Mouse (Mus musculus): ENCODE results near the gene H2-D1. TPM values are rescaled to one million over a fixed set of nuclear protein-coding genes. Genes with fewer than 3 reads are reported as not detected.
A peak's percentile ranks its signal among the peaks of the same experiment; 100 is the strongest.

The H2-D1 gene
- 42.2 and 45.9 TPM in 2 replicates for polyA plus RNA-seq (2014; fragmentation: Nextera tagmentation; extraction: Ambion mirVana)

DNA sequence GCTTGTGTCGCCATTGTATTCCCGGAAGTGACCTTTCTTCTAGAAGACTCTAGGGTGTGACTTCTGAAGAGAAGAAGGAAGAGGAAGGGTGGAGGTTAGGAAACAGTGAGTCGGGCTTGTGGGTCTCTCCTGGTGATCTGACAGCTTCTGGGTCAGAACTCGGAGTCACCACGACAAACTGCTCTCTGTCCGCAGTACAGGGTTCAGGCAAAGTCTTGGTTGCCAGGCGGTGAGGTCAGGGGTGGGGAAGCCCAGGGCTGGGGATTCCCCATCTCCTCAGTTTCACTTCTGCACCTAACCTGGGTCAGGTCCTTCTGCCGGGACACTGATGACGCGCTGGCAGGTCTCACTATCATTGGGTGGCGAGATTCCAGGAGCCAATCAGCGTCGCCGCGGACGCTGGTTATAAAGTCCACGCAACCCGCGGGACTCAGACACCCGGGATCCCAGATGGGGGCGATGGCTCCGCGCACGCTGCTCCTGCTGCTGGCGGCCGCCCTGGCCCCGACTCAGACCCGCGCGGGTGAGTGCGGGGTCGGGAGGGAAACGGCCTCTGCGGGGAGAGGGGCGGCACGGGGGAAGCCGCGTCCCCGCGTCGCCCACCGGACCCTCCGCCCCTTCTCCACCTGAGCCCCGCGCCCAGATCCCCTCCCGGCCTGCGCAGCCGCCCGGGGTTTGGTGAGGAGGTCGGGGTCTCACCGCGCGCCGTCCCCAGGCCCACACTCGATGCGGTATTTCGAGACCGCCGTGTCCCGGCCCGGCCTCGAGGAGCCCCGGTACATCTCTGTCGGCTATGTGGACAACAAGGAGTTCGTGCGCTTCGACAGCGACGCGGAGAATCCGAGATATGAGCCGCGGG, at the start of gene H2-D1:
Gene H2-D1, plus strand, starts transcription at position 67 of the 859 bp plus-strand sequence.
- peak within 1 kb of the TSS; percentile 64 for H3K9ac ChIP-seq (ENCODE audit: low read length)
- WGBS = under 1% methylated on average over 63 of the region's 73 CpGs
- DNase-seq (ENCODE audit: low spot score, missing footprints) (peak; percentile 96), ATAC-seq (ENCODE audit: low FRiP score) (peak; percentile 89)
- H3K4me2 ChIP-seq = peak within 1 kb of the TSS; percentile 88
- H3K27me3 ChIP-seq (ENCODE audit: control insufficient read depth, insufficient read depth, low read length) = peaks cover 2% of the 10 kb centered on the region
- H3K9me3 ChIP-seq (ENCODE audit: control insufficient read depth, low read length) = no peaks in the 10 kb centered on the region
- no peaks in the 10 kb centered on the region for H3K36me3 ChIP-seq (ENCODE audit: control insufficient read depth, insufficient read depth, low read length)
- H3K4me1 ChIP-seq (ENCODE audit: control insufficient read depth, insufficient read depth, low read length) = peaks cover 4% of the 10 kb centered on the region
- peak within 1 kb of the TSS; percentile 63 for H3K4me3 ChIP-seq (ENCODE audit: low read depth, low read length)
- H3K27ac ChIP-seq (ENCODE audit: low read depth, low read length) = no peak within 1 kb of the TSS

DNA sequence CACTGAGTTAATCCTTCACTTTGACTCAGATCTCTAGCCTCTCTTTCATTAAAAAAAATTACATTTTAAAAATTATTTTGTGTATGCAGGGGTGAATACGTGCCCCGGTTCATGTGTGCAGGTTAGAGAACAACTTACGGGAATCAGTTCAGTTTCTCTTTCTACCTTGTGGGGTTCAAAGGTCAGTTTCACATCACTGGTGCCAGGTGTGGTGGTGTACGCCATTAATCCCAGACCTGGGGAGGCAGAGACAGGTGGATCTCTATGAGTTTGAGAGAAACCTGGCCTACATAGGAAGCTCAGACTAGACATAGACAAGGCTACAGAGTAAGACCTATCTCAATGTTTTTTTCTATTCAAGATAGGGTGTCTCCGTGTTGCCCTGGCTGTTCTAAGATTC, 49.5 kb upstream of the H2-D1 start:
- no peaks in the 10 kb centered on the region for H3K27me3 ChIP-seq (ENCODE audit: control insufficient read depth, insufficient read depth, low read length)

DNA sequence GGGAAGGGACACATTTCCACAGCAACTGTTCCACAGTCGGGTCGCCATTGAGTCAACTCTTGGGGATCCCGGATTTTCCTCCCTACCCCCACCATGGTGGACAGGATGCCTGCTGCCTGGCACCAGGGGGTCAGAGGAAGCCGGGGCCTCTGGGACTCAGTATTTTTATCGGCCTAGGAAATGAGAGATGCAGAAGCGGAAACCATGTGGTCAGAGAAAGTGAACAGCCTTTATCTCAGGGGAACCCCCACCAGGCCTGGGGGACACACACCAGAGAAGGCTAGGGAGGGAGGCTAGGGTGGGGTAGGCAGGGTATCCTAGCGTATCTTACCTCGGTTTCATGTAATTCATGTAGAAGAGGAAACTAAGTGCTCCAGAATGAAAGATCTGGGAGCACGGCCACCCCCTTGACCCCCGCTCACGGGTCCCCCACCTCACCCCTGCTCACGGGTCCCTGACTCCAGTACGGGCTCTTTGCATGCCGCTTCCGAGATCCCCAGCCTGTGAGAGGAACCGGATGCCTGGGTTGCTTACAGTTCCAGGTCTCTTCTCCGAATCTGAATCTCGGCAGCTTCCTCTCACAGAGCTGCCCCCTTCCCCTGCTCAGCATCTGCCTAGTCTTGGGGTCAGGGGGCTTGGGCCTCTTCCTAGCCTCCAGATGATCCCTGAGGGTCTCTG, 43.9 kb upstream of the H2-D1 start:
- H3K27me3 ChIP-seq (ENCODE audit: control insufficient read depth, insufficient read depth, low read length) = no peaks in the 10 kb centered on the region
- no peak overlapping the region for H3K4me2 ChIP-seq
- no peak overlapping the region for H3K27ac ChIP-seq (ENCODE audit: low read depth, low read length)
- DNase-seq (ENCODE audit: low spot score, missing footprints) = no peak
- no peaks in the 10 kb centered on the region for H3K9me3 ChIP-seq (ENCODE audit: control insufficient read depth, low read length)
- peaks cover 2% of the 10 kb centered on the region for H3K36me3 ChIP-seq (ENCODE audit: control insufficient read depth, insufficient read depth, low read length)
- no peak overlapping the region for H3K4me3 ChIP-seq (ENCODE audit: low read depth, low read length)
- H3K9ac ChIP-seq (ENCODE audit: low read length) = no peak overlapping the region
- 86% methylated on average over 18 of the region's 18 CpGs for WGBS
- ATAC-seq (ENCODE audit: low FRiP score) = no peak
- no peaks in the 10 kb centered on the region for H3K4me1 ChIP-seq (ENCODE audit: control insufficient read depth, insufficient read depth, low read length)

More for the DNA sequence above, 49.5 kb upstream of the H2-D1 start:
- Histone ChIP-seq H3K9ac (ENCODE audit: low read length) (no peak overlapping the region), H3K4me1 (ENCODE audit: control insufficient read depth, insufficient read depth, low read length) (no peaks in the 10 kb centered on the region), H3K36me3 (ENCODE audit: control insufficient read depth, insufficient read depth, low read length) (no peaks in the 10 kb centered on the region), H3K4me3 (ENCODE audit: low read depth, low read length) (no peak overlapping the region), H3K4me2 (no peak overlapping the region), H3K27ac (ENCODE audit: low read depth, low read length) (no peak overlapping the region), H3K9me3 (ENCODE audit: control insufficient read depth, low read length) (no peaks in the 10 kb centered on the region)
- ATAC-seq (ENCODE audit: low FRiP score) = no peak
- WGBS = 89% methylated on average over 5 of the region's 5 CpGs
- DNase-seq (ENCODE audit: low spot score, missing footprints) = no peak

DNA sequence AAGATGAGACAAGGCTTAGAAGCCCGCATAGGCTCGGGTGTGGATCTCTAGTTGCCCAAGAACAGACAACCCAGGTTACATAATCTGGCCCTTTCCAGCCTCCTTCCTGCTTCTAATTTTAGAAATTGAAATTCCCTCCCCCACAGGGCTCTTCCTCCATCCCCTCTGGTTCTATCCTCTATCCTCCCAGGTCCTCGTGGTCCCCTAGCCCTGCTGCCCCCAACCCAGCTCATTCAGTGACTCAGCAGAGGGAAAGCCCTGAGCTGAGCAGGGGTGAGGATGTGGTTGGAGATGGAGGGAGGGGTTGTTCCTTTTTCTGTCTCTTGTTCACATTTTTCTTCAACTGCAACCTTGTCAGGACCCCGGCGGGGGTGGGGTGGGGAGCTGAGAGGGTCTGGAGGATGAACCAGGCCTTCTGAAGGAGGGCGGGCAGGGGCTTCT, 42.9 kb upstream of the H2-D1 start:
- peaks cover 2% of the 10 kb centered on the region for H3K36me3 ChIP-seq (ENCODE audit: control insufficient read depth, insufficient read depth, low read length)
- no peaks in the 10 kb centered on the region for H3K4me1 ChIP-seq (ENCODE audit: control insufficient read depth, insufficient read depth, low read length)
- no peaks in the 10 kb centered on the region for H3K27me3 ChIP-seq (ENCODE audit: control insufficient read depth, insufficient read depth, low read length)
- WGBS = 91% methylated on average over 6 of the region's 6 CpGs
- DNase-seq (ENCODE audit: low spot score, missing footprints) (no peak), ATAC-seq (ENCODE audit: low FRiP score) (no peak)
- no peak overlapping the region for H3K27ac ChIP-seq (ENCODE audit: low read depth, low read length)
- H3K4me2 ChIP-seq = no peak overlapping the region
- H3K9me3 ChIP-seq (ENCODE audit: control insufficient read depth, low read length) = no peaks in the 10 kb centered on the region
- no peak overlapping the region for H3K4me3 ChIP-seq (ENCODE audit: low read depth, low read length)
- H3K9ac ChIP-seq (ENCODE audit: low read length) = no peak overlapping the region

DNA sequence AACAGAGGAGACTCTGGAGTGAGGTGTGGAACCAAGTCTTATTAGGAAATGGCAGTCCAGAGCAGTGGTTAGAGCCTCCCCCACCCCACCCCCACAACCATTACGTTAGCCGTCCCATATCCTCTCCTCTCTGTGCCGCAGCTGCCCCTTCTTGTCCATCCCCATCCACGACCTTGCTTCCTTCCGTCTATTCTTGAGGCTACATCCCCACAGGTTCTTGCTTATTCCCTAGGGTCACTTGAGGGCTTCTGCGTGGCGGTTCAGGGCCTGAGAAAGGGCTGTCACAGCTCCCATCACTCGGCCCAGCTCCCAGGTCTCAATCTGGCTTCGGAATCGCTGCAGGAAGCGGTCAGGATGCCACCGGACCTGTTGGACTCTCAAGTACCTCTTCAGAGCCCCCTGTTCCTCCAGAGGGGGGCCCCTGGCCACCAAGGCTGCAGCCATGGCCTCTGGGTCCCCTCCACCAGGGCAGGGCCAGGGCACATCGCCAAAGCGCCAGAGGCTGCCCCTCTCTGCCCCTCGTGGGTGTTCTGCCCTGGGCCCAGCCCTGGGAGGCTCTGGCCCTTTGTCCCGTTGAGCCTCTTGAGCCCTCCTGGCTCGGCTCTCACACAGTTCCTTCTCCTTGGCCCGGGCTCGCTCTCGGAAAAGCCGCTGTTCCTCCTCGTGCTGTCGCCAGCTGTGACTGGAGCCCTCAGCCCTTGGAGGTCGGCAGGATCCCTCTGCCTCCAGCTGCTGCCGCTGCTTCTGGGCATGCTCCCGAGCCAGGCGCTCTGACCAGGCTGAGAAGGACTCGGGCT, 42.2 kb upstream of the H2-D1 start, which contains the start of gene Gm16181:
Gene Gm16181, plus strand, starts transcription at position 679 of the 797 bp plus-strand sequence.
- Histone ChIP-seq H3K9me3 (ENCODE audit: control insufficient read depth, low read length) (no peaks in the 10 kb centered on the region), H3K9ac (ENCODE audit: low read length) (no peak within 1 kb of the TSS), H3K36me3 (ENCODE audit: control insufficient read depth, insufficient read depth, low read length) (peaks cover 7% of the 10 kb centered on the region), H3K27me3 (ENCODE audit: control insufficient read depth, insufficient read depth, low read length) (no peaks in the 10 kb centered on the region), H3K4me2 (no peak within 1 kb of the TSS), H3K27ac (ENCODE audit: low read depth, low read length) (no peak within 1 kb of the TSS), H3K4me3 (ENCODE audit: low read depth, low read length) (no peak within 1 kb of the TSS), H3K4me1 (ENCODE audit: control insufficient read depth, insufficient read depth, low read length) (no peaks in the 10 kb centered on the region)
- DNase-seq (ENCODE audit: low spot score, missing footprints) = no peak
- 89% methylated on average over 28 of the region's 28 CpGs for WGBS
- ATAC-seq (ENCODE audit: low FRiP score) = no peak

DNA sequence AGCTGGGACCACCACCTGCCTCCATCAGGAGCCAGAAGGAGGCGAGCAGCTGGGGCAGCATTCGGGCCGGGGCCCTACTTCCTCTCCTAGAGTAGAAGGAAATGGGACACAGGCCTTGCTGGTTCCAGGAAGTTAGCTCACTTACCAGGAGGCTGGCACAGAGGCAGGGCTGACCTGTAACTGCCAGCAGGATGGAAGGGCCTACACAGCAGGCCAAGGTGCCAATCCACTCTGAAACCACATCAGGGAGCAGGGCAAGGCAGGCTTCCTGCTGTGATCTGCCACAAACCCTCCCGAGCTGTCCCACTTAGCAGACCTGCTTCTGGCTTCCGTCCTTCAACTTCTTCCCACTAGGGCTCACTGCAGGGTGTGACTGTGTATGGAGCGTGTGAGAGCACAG, 40.2 kb upstream of the H2-D1 start:
- DNase-seq (ENCODE audit: low spot score, missing footprints) (no peak), ATAC-seq (ENCODE audit: low FRiP score) (no peak)
- 80% methylated on average over 6 of the region's 6 CpGs for WGBS
- no peak overlapping the region for H3K4me2 ChIP-seq
- no peaks in the 10 kb centered on the region for H3K9me3 ChIP-seq (ENCODE audit: control insufficient read depth, low read length)
- no peaks in the 10 kb centered on the region for H3K27me3 ChIP-seq (ENCODE audit: control insufficient read depth, insufficient read depth, low read length)
- no peaks in the 10 kb centered on the region for H3K4me1 ChIP-seq (ENCODE audit: control insufficient read depth, insufficient read depth, low read length)
- H3K27ac ChIP-seq (ENCODE audit: low read depth, low read length) = no peak overlapping the region
- peaks cover 7% of the 10 kb centered on the region for H3K36me3 ChIP-seq (ENCODE audit: control insufficient read depth, insufficient read depth, low read length)
- no peak overlapping the region for H3K4me3 ChIP-seq (ENCODE audit: low read depth, low read length)
- no peak overlapping the region for H3K9ac ChIP-seq (ENCODE audit: low read length)

DNA sequence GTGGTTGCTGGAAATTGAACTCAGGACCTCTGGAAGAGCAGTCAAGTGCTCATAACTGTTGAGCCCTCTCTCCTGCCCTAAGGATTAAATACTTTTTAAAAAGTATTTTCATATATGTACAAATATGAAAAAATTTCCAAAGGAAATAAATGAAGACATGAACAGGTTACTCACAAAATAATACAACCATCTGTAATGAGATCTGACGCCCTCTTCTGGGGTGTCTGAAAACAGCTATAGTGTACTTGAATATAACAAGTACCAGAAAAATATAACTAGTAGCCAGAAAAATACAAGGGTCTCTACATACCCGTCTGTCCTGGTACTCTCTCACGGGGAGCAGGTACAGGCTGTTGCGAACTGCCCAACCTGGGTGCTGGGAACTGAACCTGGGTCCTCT, 37.9 kb upstream of the H2-D1 start:
- H3K27ac ChIP-seq (ENCODE audit: low read depth, low read length) = no peak overlapping the region

DNA sequence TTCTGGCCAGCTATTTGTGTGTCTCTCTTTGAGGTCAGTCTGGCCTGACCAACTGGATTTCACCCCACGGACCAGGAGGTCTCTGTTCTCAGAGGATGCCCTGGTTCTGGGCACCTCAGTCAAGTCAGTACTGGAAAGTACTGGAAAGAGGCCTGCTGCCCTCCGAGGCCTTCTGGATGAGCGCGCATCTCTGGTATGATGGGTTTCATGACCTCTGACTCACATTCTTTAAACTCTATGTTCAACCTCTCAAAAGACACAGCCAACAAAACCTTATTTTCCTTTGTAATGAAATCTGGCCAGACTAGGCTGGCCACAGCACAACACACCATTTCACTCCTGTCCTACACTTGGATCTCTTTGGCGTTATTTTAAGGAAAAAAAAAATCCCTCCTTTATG, 37.1 kb upstream of the H2-D1 start:
- Histone ChIP-seq H3K9ac (ENCODE audit: low read length) (no peak overlapping the region), H3K27me3 (ENCODE audit: control insufficient read depth, insufficient read depth, low read length) (no peaks in the 10 kb centered on the region), H3K9me3 (ENCODE audit: control insufficient read depth, low read length) (no peaks in the 10 kb centered on the region), H3K36me3 (ENCODE audit: control insufficient read depth, insufficient read depth, low read length) (peaks cover 4% of the 10 kb centered on the region), H3K27ac (ENCODE audit: low read depth, low read length) (no peak overlapping the region), H3K4me2 (no peak overlapping the region), H3K4me3 (ENCODE audit: low read depth, low read length) (no peak overlapping the region), H3K4me1 (ENCODE audit: control insufficient read depth, insufficient read depth, low read length) (no peaks in the 10 kb centered on the region)
- DNase-seq (ENCODE audit: low spot score, missing footprints) (no peak), ATAC-seq (ENCODE audit: low FRiP score) (no peak)
- WGBS = 92% methylated on average over 5 of the region's 5 CpGs

More for the DNA sequence above, 37.9 kb upstream of the H2-D1 start:
- no peak overlapping the region for H3K4me3 ChIP-seq (ENCODE audit: low read depth, low read length)
- H3K9ac ChIP-seq (ENCODE audit: low read length) = no peak overlapping the region
- no peaks in the 10 kb centered on the region for H3K9me3 ChIP-seq (ENCODE audit: control insufficient read depth, low read length)
- ATAC-seq (ENCODE audit: low FRiP score) (no peak), DNase-seq (ENCODE audit: low spot score, missing footprints) (no peak)
- no peak overlapping the region for H3K4me2 ChIP-seq
- WGBS = 94% methylated on average over 4 of the region's 4 CpGs
- no peaks in the 10 kb centered on the region for H3K4me1 ChIP-seq (ENCODE audit: control insufficient read depth, insufficient read depth, low read length)
- no peaks in the 10 kb centered on the region for H3K27me3 ChIP-seq (ENCODE audit: control insufficient read depth, insufficient read depth, low read length)
- H3K36me3 ChIP-seq (ENCODE audit: control insufficient read depth, insufficient read depth, low read length) = peaks cover 4% of the 10 kb centered on the region

All from midbrain, embryonic 11.5 days (tissue).